Mouse (Mus musculus) myocyte (in vitro differentiated cells): Measurements from ENCODE around the gene Gimd1.

Experiments used
- CEBPB ChIP-seq: IDR thresholded peaks from 2 replicates; pipeline ENCODE4 v1.6.1; 2011; ENCODE audit warnings: mild to moderate bottlenecking, moderate library complexity; ENCODE audit not compliant: poor library complexity, insufficient read depth, severe bottlenecking
- E2F4 ChIP-seq: IDR thresholded peaks from one replicate; pipeline ENCODE4 v1.6.1; 2011; ENCODE audit warnings: mild to moderate bottlenecking, control low read depth, moderate library complexity; ENCODE audit not compliant: insufficient read depth
- MAX ChIP-seq: IDR thresholded peaks from one replicate; pipeline ENCODE4 v1.6.1; 2011; ENCODE audit warnings: low read depth, mild to moderate bottlenecking, control low read depth
- MYOD1 ChIP-seq, 3 experiments: IDR thresholded peaks; one replicate each; pipeline ENCODE4 v1.6.1; 2011; ENCODE audit warnings: control low read depth in 2 of 3, low read depth in 2 of 3, mild to moderate bottlenecking in 2 of 3, moderate library complexity in 1 of 3; ENCODE audit not compliant: insufficient read length in 2 of 3, control insufficient read depth in 1 of 3
- MYOG ChIP-seq, 3 experiments: IDR thresholded peaks; one replicate each; pipeline ENCODE4 v1.6.1; 2011; ENCODE audit warnings: control low read depth in 2 of 3, low read depth in 2 of 3, mild to moderate bottlenecking in 2 of 3; ENCODE audit not compliant: insufficient read length in 2 of 3, control insufficient read depth in 1 of 3, insufficient read depth in 1 of 3
- POLR2A ChIP-seq: IDR thresholded peaks from one replicate; pipeline ENCODE4 v1.6.1; 2011; ENCODE audit warnings: low read depth, mild to moderate bottlenecking, control low read depth, moderate library complexity; ENCODE audit not compliant: insufficient read length
- POLR2AphosphoS2 ChIP-seq: IDR thresholded peaks from one replicate; pipeline ENCODE4 v1.6.1; 2011; ENCODE audit warnings: low read depth, control low read depth; ENCODE audit not compliant: insufficient read length
- REST ChIP-seq: IDR thresholded peaks from one replicate; pipeline ENCODE4 v1.6.1; 2011; ENCODE audit warnings: mild to moderate bottlenecking, control low read depth, moderate library complexity; ENCODE audit not compliant: insufficient read depth, insufficient read length
- SRF ChIP-seq: IDR thresholded peaks from one replicate; pipeline ENCODE4 v1.6.1; 2011; ENCODE audit warnings: low read depth; ENCODE audit not compliant: control insufficient read depth, insufficient read length
- TCF12 ChIP-seq: IDR thresholded peaks from one replicate; pipeline ENCODE4 v1.6.1; 2011; ENCODE audit warnings: mild to moderate bottlenecking, control low read depth; ENCODE audit not compliant: poor library complexity, insufficient read depth, severe bottlenecking
- TCF3 ChIP-seq: IDR thresholded peaks from one replicate; pipeline ENCODE4 v1.6.1; 2011; ENCODE audit warnings: low read depth, control low read depth; ENCODE audit not compliant: insufficient read length
- USF1 ChIP-seq: IDR thresholded peaks from one replicate; pipeline ENCODE4 v1.6.1; 2011; ENCODE audit warnings: low read depth, mild to moderate bottlenecking, control low read depth, moderate library complexity

DNA sequence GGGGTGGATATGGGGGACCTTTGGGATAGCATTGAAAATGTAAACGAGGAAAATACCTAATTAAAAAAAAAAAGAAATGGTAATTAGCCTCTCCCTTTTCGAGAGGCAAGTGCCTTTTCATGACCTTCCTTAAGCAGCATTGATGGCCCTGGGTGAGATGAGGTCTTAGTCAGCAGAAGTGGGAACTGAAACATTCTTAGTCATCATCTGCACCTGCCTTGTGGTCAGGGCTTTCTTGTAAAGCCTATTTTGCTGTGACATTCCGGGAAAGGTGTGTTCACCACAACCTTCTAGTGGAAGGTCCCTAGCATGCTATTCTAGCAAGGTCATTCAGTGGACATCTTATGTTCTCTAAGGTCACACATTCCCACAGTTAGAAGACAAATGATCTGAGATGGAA, 48.4 kb upstream of the Gimd1 start:
- TF ChIP-seq POLR2A (no peak), E2F4 (no peak), POLR2AphosphoS2 (no peak), MAX (no peak), TCF12 (no peak), MYOD1 (IDR thresholded peaks at IDR 0.05; ENCODE audit: control insufficient read depth in 1 of 3, insufficient read length in 2 of 3, low read depth in 2 of 3) (no peak), USF1 (no peak), REST (no peak), CEBPB (no peak), TCF3 (no peak), SRF (no peak), MYOG (IDR thresholded peaks at IDR 0.05; ENCODE audit: control insufficient read depth in 1 of 3, insufficient read depth in 1 of 3, insufficient read length in 2 of 3, low read depth in 2 of 3) (no peak)
